Mouse (Mus musculus): Measurements from ENCODE around the gene Zfp963.

GRCm38 (mm10) chr8:69772106-69772505 lies 22.3 kb upstream of the Zfp963 start:
- TF ChIP-seq CTCF (IDR thresholded peaks at IDR 0.05; ENCODE audit: control insufficient read depth, insufficient read depth, insufficient replicate concordance, low read depth, low read length) (no peak), POLR2A (IDR thresholded peaks at IDR 0.05; ENCODE audit: control insufficient read depth, low read depth, low read length) (no peak)

All from testis, adult 2 months (tissue).